Mouse (Mus musculus) lung, postnatal 10 days (tissue): Measurements from ENCODE around the gene Ccser2.
"Not testable (repeated sequence)": the region's sequence is repeated elsewhere in the genome, so short reads cannot be mapped to it uniquely, and the experiment has no call there.

ENCODE experiments used
- DNase-seq: peaks from one replicate; pipeline ENCODE4 v3.0.0; 2021

The Ccser2 gene

GRCm38 (mm10) chr14:36968628-36969147 is at the start of gene Ccser2:
TSS of gene Ccser2 (minus strand) at chr14:36968777.
- peak; percentile 98 for DNase-seq

GRCm38 (mm10) chr14:37015894-37016293 is 47.3 kb upstream of the Ccser2 start:
- DNase-seq, result peak; percentile 41

- no peak for DNase-seq
Measured at GRCm38 (mm10) chr14:37013644-37014043, 45.1 kb upstream of the Ccser2 start.

- DNase-seq, result no peak
Measured at GRCm38 (mm10) chr14:37009686-37010085, 41.1 kb upstream of the Ccser2 start.

- DNase-seq, result no peak
Measured at GRCm38 (mm10) chr14:37006489-37006888, 37.9 kb upstream of the Ccser2 start.

- no peak for DNase-seq
Measured at GRCm38 (mm10) chr14:37005865-37006264, 37.3 kb upstream of the Ccser2 start.

GRCm38 (mm10) chr14:37003431-37004095 is 35.0 kb upstream of the Ccser2 start:
- DNase-seq, result no peak

GRCm38 (mm10) chr14:37002852-37003251 is 34.3 kb upstream of the Ccser2 start:
- no peak for DNase-seq

- DNase-seq, result not testable (repeated sequence)
Measured at GRCm38 (mm10) chr14:37000780-37001179, 32.2 kb upstream of the Ccser2 start.

- DNase-seq, result no peak
Measured at GRCm38 (mm10) chr14:36989784-36990183, 21.2 kb upstream of the Ccser2 start.

GRCm38 (mm10) chr14:36985693-36986092 is 17.1 kb upstream of the Ccser2 start:
- peak; percentile 24 for DNase-seq

- DNase-seq, result no peak
Measured at GRCm38 (mm10) chr14:36975019-36975418, 6.4 kb upstream of the Ccser2 start.

GRCm38 (mm10) chr14:36971211-36971610 is 2.6 kb upstream of the Ccser2 start:
- no peak for DNase-seq

GRCm38 (mm10) chr14:36969861-36970420 is 1.4 kb upstream of the Ccser2 start:
- DNase-seq, result no peak

GRCm38 (mm10) chr14:36968076-36968627 is 425 bp downstream of the Ccser2 start:
- peak; percentile 66 for DNase-seq

GRCm38 (mm10) chr14:36965421-36965820 is 3.2 kb downstream of the Ccser2 start:
- no peak for DNase-seq

- DNase-seq, result no peak
Measured at GRCm38 (mm10) chr14:36962477-36962876, 6.1 kb downstream of the Ccser2 start.

GRCm38 (mm10) chr14:36957719-36958118 is 10.9 kb downstream of the Ccser2 start:
- no peak for DNase-seq

GRCm38 (mm10) chr14:36957261-36957660 is 11.3 kb downstream of the Ccser2 start:
- DNase-seq, result no peak

- DNase-seq, result no peak
Measured at GRCm38 (mm10) chr14:36956717-36957116, 11.9 kb downstream of the Ccser2 start.

GRCm38 (mm10) chr14:36952687-36953426 is 15.7 kb downstream of the Ccser2 start:
- DNase-seq, result peak; percentile 22

- peak; percentile 41 for DNase-seq
Measured at GRCm38 (mm10) chr14:36952142-36952541, 16.4 kb downstream of the Ccser2 start.

- no peak for DNase-seq
Measured at GRCm38 (mm10) chr14:36942716-36943115, 25.9 kb downstream of the Ccser2 start.
